Mouse (Mus musculus) ES-E14 (cell line): ENCODE data around the gene Tti1. TPM values are rescaled to one million over a fixed set of nuclear protein-coding genes. Genes with fewer than 3 reads are reported as not detected.

ENCODE experiments used
- DNase-seq: peaks from one replicate; pipeline ENCODE4 v3.0.0-alpha.2; 2013; ENCODE audit warnings: low read depth, low spot score
- H3K27ac ChIP-seq: 2 replicates; pipeline ENCODE4 v1.5.1; 2012; ENCODE audit warnings: low read depth, mild to moderate bottlenecking, low read length, moderate library complexity, mixed read lengths; ENCODE audit not compliant: poor library complexity, insufficient read depth, severe bottlenecking
- H3K36me3 ChIP-seq: 2 replicates; pipeline ENCODE4 v1.6.1; 2012; ENCODE audit warnings: mild to moderate bottlenecking, low read length, moderate library complexity, mixed read lengths; ENCODE audit not compliant: control insufficient read depth, poor library complexity, insufficient read depth, severe bottlenecking
- H3K4me1 ChIP-seq, 2 experiments: fragments of 150-350 bp in 1 of 2; sonication (generic) in 1 of 2; 2 replicates each; pipeline ENCODE4 v1.6.1; 2012; ENCODE audit warnings: low read length in 2 of 2, mild to moderate bottlenecking in 1 of 2, mixed read lengths in 1 of 2; ENCODE audit not compliant: control insufficient read depth in 2 of 2, insufficient read depth in 2 of 2, poor library complexity in 1 of 2
- H3K4me3 ChIP-seq, 2 experiments: fragments of 150-350 bp in 1 of 2; sonication (generic) in 1 of 2; 2 replicates each; pipeline ENCODE4 v1.5.1; 2012; ENCODE audit warnings: low read length in 2 of 2, low read depth in 1 of 2, mild to moderate bottlenecking in 1 of 2, mixed read lengths in 1 of 2; ENCODE audit not compliant: insufficient read depth in 1 of 2, poor library complexity in 1 of 2, severe bottlenecking in 1 of 2
- H3K9ac ChIP-seq: 2 replicates; pipeline ENCODE4 v1.6.1; 2012; ENCODE audit warnings: low read depth, mild to moderate bottlenecking, low read length, mixed read lengths; ENCODE audit not compliant: poor library complexity, insufficient read depth, severe bottlenecking
- H3K9me3 ChIP-seq: fragments of 150-350 bp; sonication (generic); 2 replicates; pipeline ENCODE4 v1.6.1; 2012; ENCODE audit warnings: low read depth, mild to moderate bottlenecking, low read length; ENCODE audit not compliant: control insufficient read depth, insufficient read depth
- CHD2 ChIP-seq: IDR thresholded peaks from 2 replicates; pipeline ENCODE4 v1.6.1; 2014; ENCODE audit warnings: mild to moderate bottlenecking, low read depth, low read length, inconsistent platforms
- HCFC1 ChIP-seq: IDR thresholded peaks from 2 replicates; pipeline ENCODE4 v1.6.1; 2012; ENCODE audit warnings: low read length, inconsistent platforms, borderline replicate concordance; ENCODE audit not compliant: insufficient read depth
- MAFK ChIP-seq: IDR thresholded peaks from 2 replicates; pipeline ENCODE4 v1.6.1; 2014; ENCODE audit warnings: mild to moderate bottlenecking, low read depth, low read length, inconsistent platforms; ENCODE audit not compliant: insufficient read depth
- ZC3H11A ChIP-seq: IDR thresholded peaks from 2 replicates; pipeline ENCODE4 v1.6.1; 2012; ENCODE audit warnings: low read depth, mild to moderate bottlenecking, inconsistent platforms, low read length, borderline replicate concordance
- ZNF384 ChIP-seq: IDR thresholded peaks from 2 replicates; pipeline ENCODE4 v1.6.1; 2012; ENCODE audit warnings: low read depth, low read length, inconsistent platforms
- in situ Hi-C, 2 experiments: fragments of 600-800 bp; cut with MboI; formaldehyde crosslinking; loops; one replicate each; pipeline ENCODE4 v1.15.1; 2025; ENCODE audit warnings: low sequenced_read_pairs in 2 of 2, inconsistent platforms in 1 of 2; ENCODE audit not compliant: unreplicated experiment in 2 of 2
- total RNA-seq: library from RNA; depleted of rRNA; stranded (reverse); fragments of 300-350 nt; gene quantifications from 2 replicates; pipeline ENCODE4 v1.2.3, GENCODE M21; 2012

The Tti1 gene
- total RNA-seq, 1 experiment, result 25.3 TPM

DNA sequence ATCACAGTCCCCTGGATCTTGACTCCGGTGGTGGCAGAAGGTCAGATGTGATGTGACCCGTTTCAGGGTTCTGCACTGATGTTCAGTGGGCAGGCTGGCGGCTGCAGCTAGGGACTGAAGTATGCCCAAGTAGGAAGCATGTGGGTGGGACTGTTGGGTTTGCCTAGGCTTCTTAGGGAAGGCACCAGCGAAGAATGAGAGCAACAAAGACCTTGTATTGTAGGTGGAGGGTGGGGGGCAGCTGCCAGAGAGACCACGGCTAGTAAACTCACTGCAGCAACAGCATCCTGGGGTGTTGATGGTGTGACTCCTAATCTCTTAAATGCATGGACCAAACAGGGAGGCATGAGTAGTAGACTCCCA is 43.4 kb upstream of the Tti1 start:
- no peaks in the 10 kb centered on the region for H3K4me1 ChIP-seq
- DNase-seq, result no peak
- H3K27ac ChIP-seq, result no peak overlapping the region
- H3K4me3 ChIP-seq, result no peak overlapping the region
- in situ Hi-C loops, result no loop called here
- TF ChIP-seq CHD2 (no peak), ZC3H11A (no peak), MAFK (no peak), HCFC1 (no peak), ZNF384 (no peak)
- H3K9ac ChIP-seq, result no peak overlapping the region
- H3K9me3 ChIP-seq, result no peaks in the 10 kb centered on the region
- peaks cover 30% of the 10 kb centered on the region for H3K36me3 ChIP-seq

- Histone ChIP-seq H3K4me1 (no peaks in the 10 kb centered on the region), H3K27ac (no peak overlapping the region), H3K9ac (no peak overlapping the region), H3K36me3 (peaks cover 27% of the 10 kb centered on the region), H3K9me3 (no peaks in the 10 kb centered on the region), H3K4me3 (no peak overlapping the region)
- in situ Hi-C loops, result no loop called here
- no peak for DNase-seq
- TF ChIP-seq ZNF384 (no peak), HCFC1 (no peak)
Observed at GRCm38 (mm10) chr2:158070885-158071632, 42.8 kb upstream of the Tti1 start.

DNA sequence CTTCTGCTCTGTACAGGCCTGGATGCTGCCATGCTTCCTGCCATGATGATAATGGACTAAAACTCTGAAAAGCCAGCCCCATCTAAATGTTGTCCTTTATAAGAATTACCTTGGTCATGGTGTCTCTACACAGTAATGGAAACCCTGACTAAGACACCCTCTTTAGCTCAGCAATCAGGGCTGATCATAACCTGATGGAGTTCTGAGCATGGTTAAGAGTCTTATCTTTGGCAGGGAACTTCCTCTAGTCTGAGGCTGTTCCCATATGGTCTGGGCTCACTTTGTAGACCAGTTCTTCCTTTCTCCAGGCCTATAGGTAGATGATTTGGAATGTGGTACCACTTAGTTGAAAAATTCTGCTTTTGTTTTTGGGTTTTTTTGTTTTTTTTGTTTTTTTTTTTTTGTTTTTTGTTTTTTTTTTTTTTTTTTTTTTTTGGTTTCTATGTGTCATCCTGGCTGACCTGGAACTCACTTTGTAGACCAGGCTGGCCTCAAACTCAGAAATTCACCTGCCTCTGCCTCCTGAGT is 40.3 kb upstream of the Tti1 start:
- Histone ChIP-seq H3K9ac (no peak overlapping the region), H3K4me3 (no peak overlapping the region), H3K9me3 (no peaks in the 10 kb centered on the region), H3K27ac (no peak overlapping the region), H3K36me3 (peaks cover 24% of the 10 kb centered on the region), H3K4me1 (peaks cover 0 to 3% of the 10 kb centered on the region in 2 experiments; a peak in 1 of 4 replicates)
- in situ Hi-C loops, result no loop called here
- TF ChIP-seq CHD2 (no peak), ZNF384 (peak; percentile 87), HCFC1 (no peak)
- no peak for DNase-seq

GRCm38 (mm10) chr2:158067260-158067824 is 39.1 kb upstream of the Tti1 start:
- H3K4me3 ChIP-seq, result no peak overlapping the region
- in situ Hi-C loops, result no loop called here
- DNase-seq, result no peak
- H3K9ac ChIP-seq, result no peak overlapping the region
- no peaks in the 10 kb centered on the region for H3K9me3 ChIP-seq
- H3K36me3 ChIP-seq, result peaks cover 24% of the 10 kb centered on the region
- peaks cover 0 to 3% of the 10 kb centered on the region in 2 experiments; a peak in 1 of 4 replicates for H3K4me1 ChIP-seq
- TF ChIP-seq MAFK, result no peak
- no peak for TF ChIP-seq CHD2
- TF ChIP-seq HCFC1, result no peak
- TF ChIP-seq ZC3H11A, result no peak
- TF ChIP-seq ZNF384, result no peak
- H3K27ac ChIP-seq, result no peak overlapping the region

DNA sequence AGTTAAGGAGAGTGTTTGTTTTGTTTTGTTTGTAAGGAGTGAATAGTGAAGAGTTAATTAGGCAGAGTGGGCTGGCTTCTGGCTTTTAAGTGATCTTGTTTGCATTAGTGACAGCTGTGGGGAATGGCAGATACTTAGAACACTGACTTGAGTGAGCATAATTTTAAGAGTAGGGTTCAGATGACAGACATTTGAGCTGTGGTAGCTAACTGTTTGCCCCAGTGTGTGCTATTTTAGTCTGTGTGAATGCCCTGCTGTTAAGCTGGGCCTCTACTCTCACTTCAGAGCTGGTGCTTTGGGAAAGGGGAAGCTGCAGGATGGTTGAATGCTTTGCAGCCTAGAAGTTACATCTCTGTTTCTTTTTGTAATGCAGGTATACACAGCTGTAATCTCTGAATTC is 38.2 kb upstream of the Tti1 start:
- peaks cover 19% of the 10 kb centered on the region for H3K36me3 ChIP-seq
- no peak overlapping the region for H3K27ac ChIP-seq
- no peak overlapping the region for H3K4me3 ChIP-seq
- peaks cover 0 to 3% of the 10 kb centered on the region in 2 experiments; a peak in 1 of 4 replicates for H3K4me1 ChIP-seq
- TF ChIP-seq ZC3H11A (no peak), HCFC1 (no peak), CHD2 (no peak), MAFK (no peak), ZNF384 (no peak)
- in situ Hi-C loops, result no loop called here
- no peak for DNase-seq
- no peaks in the 10 kb centered on the region for H3K9me3 ChIP-seq
- H3K9ac ChIP-seq, result no peak overlapping the region
